Mouse (Mus musculus) adrenal gland, postnatal 36 days (tissue): ENCODE results near the gene Cpne8. TPM values are rescaled to one million over a fixed set of nuclear protein-coding genes. Genes with fewer than 3 reads are reported as not detected.
A peak's percentile ranks its signal among the peaks of the same experiment; 100 is the strongest.

Experiments
- DNase-seq, 2 experiments: peaks; one replicate each; pipeline ENCODE4 v3.0.0; 2021; ENCODE audit warnings: mixed read lengths in 1 of 2
- long read RNA-seq, 2 experiments: library from polyadenylated mRNA; stranded (forward); transcript quantifications; one replicate each; pipeline ENCODE4 v2.0.0; 2021; ENCODE audit warnings: borderline sequencing depth in 2 of 2
- total RNA-seq, 2 experiments: library from RNA; stranded (reverse); gene quantifications; 2 replicates each; pipeline ENCODE4 v1.2.3; 2021

The Cpne8 gene
- total RNA-seq = 1 to 10 TPM; 6.6 to 7.6 TPM
- long read RNA-seq, experiment 1, partial matches to known transcripts = 3 of 6 reads
- long read RNA-seq, experiment 1, other reads (novel, unspliced or antisense) = 1 of 6 reads
- long read RNA-seq, experiment 2, partial matches to known transcripts = 0 of 1 reads
- long read RNA-seq, experiment 2, other reads (novel, unspliced or antisense) = 0 of 1 reads

GRCm38 (mm10) chr15:90678985-90679759, at the start of gene Cpne8:
TSS of gene Cpne8 (minus strand) at chr15:90679432.
- DNase-seq = peak; percentile 80 to 84

GRCm38 (mm10) chr15:90717717-90718116, 38.5 kb upstream of the Cpne8 start:
- no peak for DNase-seq

- DNase-seq = no peak
Observed at GRCm38 (mm10) chr15:90709296-90709695, 30.1 kb upstream of the Cpne8 start.

- no peak for DNase-seq
Observed at GRCm38 (mm10) chr15:90704314-90704713, 25.1 kb upstream of the Cpne8 start.

GRCm38 (mm10) chr15:90703502-90704232, 24.4 kb upstream of the Cpne8 start:
- no peak for DNase-seq

GRCm38 (mm10) chr15:90686770-90687169, 7.5 kb upstream of the Cpne8 start:
- DNase-seq = no peak

- DNase-seq = peak; percentile 67 to 79
Observed at GRCm38 (mm10) chr15:90679760-90680579, 738 bp upstream of the Cpne8 start.

GRCm38 (mm10) chr15:90678488-90678887, 744 bp downstream of the Cpne8 start:
- peak; percentile 37 to 59 for DNase-seq

GRCm38 (mm10) chr15:90669494-90669893, 9.7 kb downstream of the Cpne8 start:
- DNase-seq = peak in 1 of 2 experiments; percentile 7

GRCm38 (mm10) chr15:90666893-90667292, 12.3 kb downstream of the Cpne8 start:
- DNase-seq = no peak

GRCm38 (mm10) chr15:90664615-90665014, 14.6 kb downstream of the Cpne8 start:
- no peak for DNase-seq

- DNase-seq = no peak
Observed at GRCm38 (mm10) chr15:90663631-90664030, 15.6 kb downstream of the Cpne8 start.

GRCm38 (mm10) chr15:90660723-90661122, 18.5 kb downstream of the Cpne8 start:
- DNase-seq = no peak

GRCm38 (mm10) chr15:90658053-90658452, 21.2 kb downstream of the Cpne8 start:
- no peak for DNase-seq

- DNase-seq = no peak
Observed at GRCm38 (mm10) chr15:90656521-90656920, 22.7 kb downstream of the Cpne8 start.

GRCm38 (mm10) chr15:90647011-90647577, 32.1 kb downstream of the Cpne8 start:
- DNase-seq = no peak

- DNase-seq = no peak
Observed at GRCm38 (mm10) chr15:90646326-90646725, 32.9 kb downstream of the Cpne8 start.

GRCm38 (mm10) chr15:90645828-90646227, 33.4 kb downstream of the Cpne8 start:
- DNase-seq = no peak

- no peak for DNase-seq
Observed at GRCm38 (mm10) chr15:90624201-90624600, 55.0 kb downstream of the Cpne8 start.

GRCm38 (mm10) chr15:90622005-90622404, 57.2 kb downstream of the Cpne8 start:
- no peak for DNase-seq

- DNase-seq = no peak
Observed at GRCm38 (mm10) chr15:90619736-90620135, 59.5 kb downstream of the Cpne8 start.
